7 mouse cellular contexts compared by ENCODE assay signal in the genomic region with DNA sequence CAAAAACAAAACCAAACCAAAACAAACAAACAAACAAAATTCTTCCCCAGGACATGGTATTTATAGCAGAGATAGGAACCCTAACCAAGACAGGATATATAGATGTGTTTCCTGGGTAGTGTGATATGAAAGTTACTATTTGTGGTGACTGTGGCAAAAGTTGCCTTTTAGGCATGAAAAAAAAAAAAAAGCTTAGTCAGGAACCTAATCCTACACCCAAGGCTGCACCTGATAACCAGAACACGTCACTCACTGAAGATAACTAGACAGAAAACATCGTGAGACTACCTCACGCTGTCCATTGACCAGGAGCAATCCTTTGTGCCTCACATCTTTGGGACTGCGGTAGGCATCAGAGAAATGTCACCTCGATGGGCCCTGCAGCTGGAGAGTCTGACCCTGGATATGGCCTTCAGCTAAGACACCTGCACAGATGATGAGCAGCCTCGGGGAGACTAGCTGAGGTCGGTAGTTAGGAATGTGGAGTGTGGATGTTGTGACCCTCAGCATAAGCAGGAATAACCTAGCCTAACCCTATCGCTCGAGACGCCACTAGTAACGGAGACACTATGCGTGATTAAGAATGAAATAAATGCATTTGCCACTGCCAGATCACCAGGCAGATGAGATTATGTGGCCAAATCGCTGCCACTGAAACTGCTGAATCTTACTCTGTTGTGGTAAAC. TPM values are rescaled to one million over a fixed set of nuclear protein-coding genes. Genes with fewer than 3 reads are reported as not detected.
DNase-seq lines count a peak whose midpoint lies in the region; ATAC-seq lines count a peak whose summit lies in the region.

TSS of gene Oasl2 (plus strand) at position 249 of the 686 bp plus-strand sequence.

- H3K9ac ChIP-seq in lung, embryonic 16.5 days (ENCODE audit: low read length), result peak within 1 kb of the TSS; percentile 45
- H3K9ac ChIP-seq in hindbrain, embryonic 13.5 days, result no peak within 1 kb of the TSS
- H3K9ac ChIP-seq in midbrain, embryonic 15.5 days, result no peak within 1 kb of the TSS

- H3K4me1 ChIP-seq in lung, embryonic 16.5 days (replicated peaks; ENCODE audit: control insufficient read depth, insufficient read depth, low read length), result peaks cover 4% of the 10 kb centered on the region; the same call in 1 of the 2 replicates
- peaks cover 15% of the 10 kb centered on the region for H3K4me1 ChIP-seq in embryonic facial prominence, embryonic 10.5 days
- H3K4me1 ChIP-seq in hindbrain, embryonic 13.5 days (replicated peaks), result 0 out of 2 replicates have a peak, but pooled peaks cover 7% of the 10 kb centered on the region
- no peaks in the 10 kb centered on the region for H3K4me1 ChIP-seq in midbrain, embryonic 15.5 days

- 55% methylated on average over 13 of the region's 13 CpGs for WGBS in lung, embryonic 16.5 days
- 67% methylated on average over 13 of the region's 13 CpGs for WGBS in embryonic facial prominence, embryonic 10.5 days
- 68% methylated on average over 13 of the region's 13 CpGs for WGBS in hindbrain, embryonic 13.5 days
- 61% methylated on average over 13 of the region's 13 CpGs for WGBS in midbrain, embryonic 15.5 days

- H3K4me2 ChIP-seq in lung, embryonic 16.5 days (ENCODE audit: low read depth, low read length), result peak within 1 kb of the TSS; percentile 53
- H3K4me2 ChIP-seq in hindbrain, embryonic 13.5 days, result peak within 1 kb of the TSS; percentile 6; the same call in 1 of the 2 replicates
- 0 out of 2 replicates have a peak within 1 kb of the TSS, but pooled peaks have one; percentile 4 for H3K4me2 ChIP-seq in midbrain, embryonic 15.5 days

- no peaks in the 10 kb centered on the region for H3K36me3 ChIP-seq in lung, embryonic 16.5 days (ENCODE audit: control insufficient read depth, insufficient read depth, low read length)
- H3K36me3 ChIP-seq in embryonic facial prominence, embryonic 10.5 days (replicated peaks), result no peaks in the 10 kb centered on the region
- H3K36me3 ChIP-seq in hindbrain, embryonic 13.5 days, result no peaks in the 10 kb centered on the region
- H3K36me3 ChIP-seq in midbrain, embryonic 15.5 days (replicated peaks), result no peaks in the 10 kb centered on the region

- H3K4me3 ChIP-seq in lung, embryonic 16.5 days (ENCODE audit: low read length), result peak within 1 kb of the TSS; percentile 43
- H3K4me3 ChIP-seq in embryonic facial prominence, embryonic 10.5 days, result peak within 1 kb of the TSS; percentile 30; the same call in 1 of the 2 replicates
- H3K4me3 ChIP-seq in hindbrain, embryonic 13.5 days, result no peak within 1 kb of the TSS
- H3K4me3 ChIP-seq in midbrain, embryonic 15.5 days, result no peak within 1 kb of the TSS

- H3K27me3 ChIP-seq in lung, embryonic 16.5 days (ENCODE audit: control insufficient read depth, insufficient read depth, low read depth, low read length), result no peaks in the 10 kb centered on the region
- no peaks in the 10 kb centered on the region for H3K27me3 ChIP-seq in embryonic facial prominence, embryonic 10.5 days (replicated peaks; ENCODE audit: low read depth, poor library complexity, severe bottlenecking)
- no peaks in the 10 kb centered on the region for H3K27me3 ChIP-seq in hindbrain, embryonic 13.5 days
- no peaks in the 10 kb centered on the region for H3K27me3 ChIP-seq in midbrain, embryonic 15.5 days (replicated peaks)

- no peak within 1 kb of the TSS for H3K27ac ChIP-seq in lung, embryonic 16.5 days (ENCODE audit: low read length)
- no peak within 1 kb of the TSS for H3K27ac ChIP-seq in embryonic facial prominence, embryonic 10.5 days (replicated peaks)
- H3K27ac ChIP-seq in hindbrain, embryonic 13.5 days, result no peak within 1 kb of the TSS
- no peak within 1 kb of the TSS for H3K27ac ChIP-seq in midbrain, embryonic 15.5 days

- no peak for DNase-seq in lung, postnatal 4 days
- no peak for DNase-seq in embryonic facial prominence, embryonic 10.5 days (ENCODE audit: low spot score)
- DNase-seq in cerebellum, adult 9-11 months, result no peak
- no peak for DNase-seq in spleen, postnatal 14 days (ENCODE audit: low spot score in 2 of 2)

- H3K9me3 ChIP-seq in lung, embryonic 16.5 days (ENCODE audit: control insufficient read depth, low read length), result no peaks in the 10 kb centered on the region
- no peaks in the 10 kb centered on the region for H3K9me3 ChIP-seq in embryonic facial prominence, embryonic 10.5 days
- H3K9me3 ChIP-seq in hindbrain, embryonic 13.5 days, result no peaks in the 10 kb centered on the region
- no peaks in the 10 kb centered on the region for H3K9me3 ChIP-seq in midbrain, embryonic 15.5 days

- ATAC-seq in lung, embryonic 16.5 days (ENCODE audit: low read depth), result no peak
- no peak for ATAC-seq in hindbrain, embryonic 13.5 days (ENCODE audit: low FRiP score)
- no peak for ATAC-seq in midbrain, embryonic 15.5 days (replicated peaks)

RNA-seq across cellular contexts. Expression of gene Oasl2, which starts in this region (rescaled TPM):
- polyA plus RNA-seq in lung, embryonic 16.5 days (2015; fragmentation: Nextera tagmentation; extraction: Ambion mirVana), result 8.3 and 9.3 TPM in 2 replicates
- 0.68 and 0.72 TPM in 2 replicates for polyA plus RNA-seq in embryonic facial prominence, embryonic 10.5 days (2016; fragmentation: Nextera tagmentation; extraction: Ambion mirVana)
- 3.5 and 3.6 TPM in 2 replicates for polyA plus RNA-seq in hindbrain, embryonic 13.5 days (2015; fragmentation: Nextera tagmentation; extraction: Ambion mirVana)
- polyA plus RNA-seq in midbrain, embryonic 15.5 days (2015; fragmentation: Nextera tagmentation; extraction: Ambion mirVana), result 4.8 and 6.8 TPM in 2 replicates

Comparison
In these comparisons a context has a peak if more than half of its experiments do, and no peak if none do; other contexts are left out.
1. H3K4me3 ChIP-seq: peak in lung, embryonic 16.5 days (single experiment) and embryonic facial prominence, embryonic 10.5 days (single experiment); none in hindbrain, embryonic 13.5 days (single experiment) and midbrain, embryonic 15.5 days (single experiment).
2. Peak in every context shown above with its lines, with median percentiles within 50 percentile points of each other: H3K4me2 ChIP-seq.